Mouse (Mus musculus): ENCODE data around the gene Grip2. TPM values are rescaled to one million over a fixed set of nuclear protein-coding genes. Genes with fewer than 3 reads are reported as not detected.

The Grip2 gene
- total RNA-seq, 2 experiments from 2014 or later: 7.0 to 8.6 TPM

Other genes with a start within 250 kb of the Grip2 start
- gene Slc6a6, start 143.2 kb downstream of the Grip2 start, total RNA-seq (2021): 100 to 1,000 TPM; 115 to 116 TPM
- 10 to 100 TPM; 21.4 to 22.5 TPM for gene Ccdc174, start 50.8 kb upstream of the Grip2 start, total RNA-seq (2021)
- 1 to 10 TPM; 1.7 TPM for gene 4930590J08Rik, start 75.6 kb upstream of the Grip2 start, total RNA-seq (2021)
- gene Fgd5, start 151.6 kb upstream of the Grip2 start, total RNA-seq (2021): 1 to 10 TPM; 4.4 to 4.7 TPM